Mouse (Mus musculus): ENCODE results near the gene Peli2.

Peli2 gene

GRCm38 (mm10) chr14:48222684-48223083 lies 102.1 kb downstream of the Peli2 start:
- DNase-seq (ENCODE audit: low spot score in 2 of 2) = no peak

GRCm38 (mm10) chr14:48224203-48224602 lies 103.6 kb downstream of the Peli2 start:
- no peak for DNase-seq (ENCODE audit: low spot score in 2 of 2)

DNA sequence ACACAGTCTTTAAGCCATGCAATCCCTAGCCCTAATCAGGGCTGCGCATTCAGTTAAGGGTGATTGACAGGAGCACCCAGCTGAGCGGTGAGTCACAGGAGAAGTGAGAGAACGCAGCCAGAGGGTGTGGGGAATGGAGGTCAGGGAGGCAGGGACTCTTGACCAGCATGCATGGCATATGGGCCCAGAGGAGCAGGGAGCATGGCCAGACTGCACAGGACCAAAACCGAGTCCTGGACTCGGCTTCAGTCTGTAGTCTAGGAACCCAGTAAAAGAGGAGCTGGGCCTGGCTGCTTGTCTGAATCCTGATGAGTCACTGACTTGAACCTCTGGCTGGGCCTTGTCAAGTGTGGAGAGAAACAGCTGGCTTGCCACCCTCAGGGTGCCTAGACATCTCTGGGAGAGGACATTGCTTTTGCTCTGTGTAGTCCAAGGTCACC lies 104.3 kb downstream of the Peli2 start:
- DNase-seq (ENCODE audit: low spot score in 2 of 2) = no peak

GRCm38 (mm10) chr14:48225810-48226446 lies 105.3 kb downstream of the Peli2 start:
- DNase-seq (ENCODE audit: low spot score in 2 of 2) = no peak

- DNase-seq (ENCODE audit: low spot score in 2 of 2) = no peak
Measured at GRCm38 (mm10) chr14:48226759-48227158, 106.1 kb downstream of the Peli2 start.

DNA sequence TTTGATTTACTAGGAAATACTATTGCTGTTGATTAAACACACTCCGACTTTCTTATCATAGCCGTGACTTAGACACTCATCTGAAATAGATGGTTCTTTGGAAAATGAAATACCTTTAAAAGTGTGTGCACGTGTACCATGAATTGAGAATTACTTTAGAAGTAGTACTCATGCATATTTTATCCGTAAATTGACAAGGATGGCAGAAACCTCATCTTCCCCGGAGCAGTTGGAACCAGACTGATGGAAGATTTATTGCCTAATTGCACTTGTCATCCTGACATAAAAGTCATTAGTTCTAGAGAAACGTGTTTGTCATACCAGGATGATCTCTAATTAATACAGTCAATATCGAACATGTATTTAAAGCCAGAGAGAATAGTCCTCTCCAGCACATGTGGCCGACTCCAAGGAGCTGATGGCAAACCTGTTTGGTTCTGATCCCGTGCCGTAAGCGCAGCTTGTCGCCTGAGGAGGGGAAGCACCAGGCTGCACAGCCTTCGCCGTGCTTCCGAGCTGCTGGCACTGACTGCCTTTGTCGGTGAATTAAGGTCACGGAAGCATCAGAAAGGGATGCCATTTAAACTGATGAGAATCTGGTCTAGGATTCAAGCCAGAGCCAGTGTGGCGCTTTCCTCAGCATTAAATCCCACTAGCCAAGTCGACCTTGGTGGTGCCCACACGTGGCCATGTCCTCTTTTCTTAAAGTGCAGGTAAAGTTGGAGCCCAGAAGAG lies 114.3 kb downstream of the Peli2 start:
- DNase-seq (ENCODE audit: low spot score in 2 of 2) = no peak

- no peak for DNase-seq (ENCODE audit: low spot score in 2 of 2)
Measured at GRCm38 (mm10) chr14:48241335-48241734, 120.7 kb downstream of the Peli2 start.

DNA sequence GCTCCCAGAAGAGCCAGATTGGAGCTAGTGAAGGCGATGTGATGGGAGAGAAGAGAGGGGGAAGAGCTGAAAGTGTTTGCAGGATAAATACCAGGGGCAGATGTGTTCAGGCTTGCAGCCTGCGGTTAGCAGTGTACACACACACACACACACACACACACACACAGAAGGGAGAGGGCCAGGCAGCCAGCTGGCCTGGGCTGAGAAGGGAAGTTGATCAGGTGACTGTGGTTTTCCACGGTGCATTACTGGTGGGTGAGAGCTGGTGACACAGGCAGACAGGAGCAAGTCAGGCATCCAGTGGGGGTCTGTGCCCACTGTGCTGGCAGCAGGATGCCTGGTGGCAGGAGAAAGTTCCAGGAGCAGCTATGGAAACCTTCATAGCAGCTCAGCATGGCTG lies 125.6 kb downstream of the Peli2 start:
- DNase-seq (ENCODE audit: low spot score in 2 of 2) = no peak

- no peak for DNase-seq (ENCODE audit: low spot score in 2 of 2)
Measured at GRCm38 (mm10) chr14:48246963-48247362, 126.3 kb downstream of the Peli2 start.

- no peak for DNase-seq (ENCODE audit: low spot score in 2 of 2)
Measured at GRCm38 (mm10) chr14:48249459-48249858, 128.8 kb downstream of the Peli2 start.

GRCm38 (mm10) chr14:48249909-48250308 lies 129.3 kb downstream of the Peli2 start:
- no peak for DNase-seq (ENCODE audit: low spot score in 2 of 2)

- no peak for DNase-seq (ENCODE audit: low spot score in 2 of 2)
Measured at GRCm38 (mm10) chr14:48251381-48251979, 130.9 kb downstream of the Peli2 start.

- no peak for DNase-seq (ENCODE audit: low spot score in 2 of 2)
Measured at GRCm38 (mm10) chr14:48253183-48253582, 132.6 kb downstream of the Peli2 start.

DNA sequence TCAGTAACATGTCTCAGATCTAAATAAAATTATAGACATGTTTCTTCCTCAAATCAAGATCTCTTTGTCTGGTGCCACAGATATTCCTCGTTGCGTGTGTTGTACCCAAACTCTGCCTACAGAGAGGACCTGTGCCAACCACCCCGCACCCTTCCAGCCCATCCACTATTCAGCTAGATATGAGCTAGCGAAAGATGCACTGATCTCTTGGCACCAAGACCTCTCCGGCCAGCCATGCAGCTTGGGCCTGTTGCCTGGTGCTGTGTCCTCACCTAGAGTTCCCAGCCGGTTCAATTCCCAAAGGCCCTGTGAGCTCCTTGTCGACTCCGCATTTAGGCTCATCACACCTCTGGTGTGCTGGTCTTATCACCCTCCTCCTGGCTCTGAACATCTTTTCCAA lies 134.1 kb downstream of the Peli2 start:
- DNase-seq (ENCODE audit: low spot score in 2 of 2) = no peak

- no peak for DNase-seq (ENCODE audit: low spot score in 2 of 2)
Measured at GRCm38 (mm10) chr14:48255290-48255689, 134.7 kb downstream of the Peli2 start.

GRCm38 (mm10) chr14:48257759-48258158 lies 137.1 kb downstream of the Peli2 start:
- no peak for DNase-seq (ENCODE audit: low spot score in 2 of 2)

GRCm38 (mm10) chr14:48258696-48259366 lies 138.2 kb downstream of the Peli2 start:
- no peak for DNase-seq (ENCODE audit: low spot score in 2 of 2)

- no peak for DNase-seq (ENCODE audit: low spot score in 2 of 2)
Measured at GRCm38 (mm10) chr14:48263146-48263545, 142.5 kb downstream of the Peli2 start.

- no peak for DNase-seq (ENCODE audit: low spot score in 2 of 2)
Measured at GRCm38 (mm10) chr14:48266710-48267109, 146.1 kb downstream of the Peli2 start.

DNA sequence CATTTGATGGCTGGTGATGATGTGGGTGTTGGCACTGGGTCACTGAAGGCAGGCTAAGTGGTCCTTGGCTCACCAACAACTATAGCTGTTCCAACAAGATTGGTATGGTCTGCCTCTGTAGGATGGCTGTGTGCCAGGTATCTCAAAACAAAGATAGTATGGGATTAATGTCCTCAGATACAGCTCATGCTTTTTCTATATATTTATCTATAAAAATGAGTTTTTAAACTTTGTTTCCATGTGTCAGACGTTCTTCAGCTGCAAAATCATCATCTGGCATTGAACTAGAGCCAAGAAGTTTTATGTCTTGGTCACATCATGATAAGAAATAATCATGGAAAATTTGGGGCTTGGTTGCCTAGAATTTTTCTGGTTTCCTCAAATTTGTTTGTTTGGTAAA lies 157.7 kb downstream of the Peli2 start:
- no peak for DNase-seq (ENCODE audit: low spot score in 2 of 2)

DNA sequence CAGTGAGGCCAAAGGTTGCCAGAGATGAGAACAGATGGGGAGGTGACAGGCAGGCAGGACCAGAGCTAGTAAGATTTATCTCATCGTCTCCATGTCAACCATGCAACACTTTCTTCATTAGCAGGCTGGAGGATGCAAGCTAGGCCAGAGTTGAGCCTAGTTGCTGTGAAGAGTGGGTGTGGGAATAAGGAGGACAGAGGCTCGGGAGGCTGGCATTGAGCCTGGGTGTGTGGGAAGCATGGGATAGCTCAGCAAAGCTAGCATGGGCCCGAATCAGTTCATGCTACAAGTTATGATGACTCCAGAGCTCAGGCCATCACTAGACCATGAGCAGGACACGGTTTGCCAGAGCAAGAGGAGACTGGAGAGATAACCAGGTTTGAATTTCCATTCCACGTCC lies 166.3 kb downstream of the Peli2 start:
- no peak for DNase-seq (ENCODE audit: low spot score in 2 of 2)

DNA sequence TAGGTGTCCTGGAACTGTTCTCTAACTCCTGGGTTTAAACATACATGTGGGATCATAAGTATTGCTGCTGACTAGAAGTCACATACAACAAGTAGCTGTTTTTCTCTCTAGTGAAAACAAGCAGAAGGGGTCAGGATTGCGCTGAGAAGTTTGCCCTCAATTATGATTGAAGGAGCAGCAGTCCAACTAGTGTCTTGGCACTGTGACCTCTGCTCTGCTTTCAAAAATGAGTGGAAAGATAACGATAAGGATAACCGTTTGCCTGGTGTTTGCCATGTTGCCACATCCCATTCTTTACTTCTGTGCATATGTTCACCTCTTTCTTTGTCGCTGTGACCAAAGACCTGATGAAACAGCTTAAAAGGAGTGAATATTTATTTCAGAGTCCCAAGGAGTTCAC lies 167.0 kb downstream of the Peli2 start:
- DNase-seq (ENCODE audit: low spot score in 2 of 2) = no peak

GRCm38 (mm10) chr14:48288600-48288999 lies 168.0 kb downstream of the Peli2 start:
- no peak for DNase-seq (ENCODE audit: low spot score in 2 of 2)

All from spleen, postnatal 14 days (tissue).